Mouse (Mus musculus) neutrophil, adult 5-6 weeks (primary cell): ENCODE measurements around the gene Lrrc29. TPM values are rescaled to one million over a fixed set of nuclear protein-coding genes. Genes with fewer than 3 reads are reported as not detected.
A peak's percentile ranks its signal among the peaks of the same experiment; 100 is the strongest.
"Not testable (repeated sequence)": the region's sequence is repeated elsewhere in the genome, so short reads cannot be mapped to it uniquely, and the experiment has no call there.

ENCODE experiments used
- ATAC-seq: fragments of 151-379, 151-347 bp; 2 replicates; pipeline ENCODE4 v1.8.0; 2017; ENCODE audit warnings: mild to moderate bottlenecking, moderate TSS enrichment; ENCODE audit not compliant: insufficient number of reproducible peaks, poor library complexity, low FRiP score, severe bottlenecking; ENCODE audit errors: extremely low read depth
- total RNA-seq: library from RNA; stranded (forward); fragments of 200-1000 nt; gene quantifications from 2 replicates; pipeline ENCODE4 v1.2.3, GENCODE M21; 2017

The Lrrc29 gene
- total RNA-seq, 1 experiment from 2014 or later: 3.3 TPM

DNA sequence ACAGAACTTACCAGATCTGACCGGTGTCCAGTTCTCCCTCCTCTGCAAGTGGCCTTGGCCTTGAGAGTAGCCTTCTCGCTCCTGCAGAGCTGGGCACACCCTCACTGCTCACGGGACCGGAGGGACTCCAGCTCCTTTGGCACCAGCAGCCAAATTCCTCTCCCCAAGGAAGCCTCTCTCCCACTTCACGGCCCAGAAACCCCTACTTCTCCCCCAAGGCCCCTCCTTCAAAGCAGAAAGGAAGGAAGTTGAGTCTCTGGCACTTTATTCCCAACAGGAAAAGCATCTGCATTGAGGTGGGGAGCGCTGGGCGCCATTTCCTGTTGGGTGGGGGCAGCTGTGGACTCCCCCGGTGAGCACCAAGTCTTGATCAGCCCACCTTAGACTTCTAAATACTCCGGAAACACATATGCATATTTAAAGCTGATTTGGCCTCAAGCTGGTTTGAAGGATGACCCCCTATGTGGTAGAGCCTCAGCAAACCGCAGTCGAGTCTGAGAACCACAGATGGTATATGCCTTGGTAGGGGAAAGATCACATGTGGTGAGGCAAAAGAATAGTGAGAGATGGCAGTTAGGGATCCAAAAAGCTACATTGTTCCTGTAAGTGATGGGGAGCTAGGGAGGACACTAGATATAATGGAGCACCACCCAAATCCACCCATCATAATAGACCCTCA is 30.0 kb downstream of the Lrrc29 start, which contains the start of gene Exoc3l:
Gene Exoc3l, minus strand, starts transcription at position 207 of the 679 bp plus-strand sequence.
- ATAC-seq: no peak

DNA sequence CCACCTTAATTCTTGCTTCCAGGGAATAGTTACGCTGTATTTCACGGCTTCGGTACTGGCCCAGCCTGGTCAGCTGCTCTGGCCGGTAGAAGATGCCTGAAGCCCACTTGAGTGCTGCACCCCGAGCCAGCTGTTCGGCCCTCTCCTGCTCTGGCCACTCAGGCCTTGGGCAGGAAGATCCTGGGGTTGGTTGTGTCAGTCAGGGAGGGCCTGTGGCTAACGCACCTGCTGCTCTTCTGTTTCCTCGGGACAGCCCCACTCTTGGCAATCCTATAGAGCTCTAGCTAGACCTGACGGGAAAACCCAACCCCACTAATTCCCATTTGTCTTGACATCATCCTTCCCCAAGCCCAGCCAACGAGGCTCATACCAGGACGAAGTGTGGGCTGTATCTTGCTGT is 30.8 kb downstream of the Lrrc29 start:
- no peak for ATAC-seq

- ATAC-seq: no peak
Measured at GRCm38 (mm10) chr8:105294776-105295175, 31.3 kb downstream of the Lrrc29 start.

- no peak for ATAC-seq
Measured at GRCm38 (mm10) chr8:105293405-105293804, 32.7 kb downstream of the Lrrc29 start.

DNA sequence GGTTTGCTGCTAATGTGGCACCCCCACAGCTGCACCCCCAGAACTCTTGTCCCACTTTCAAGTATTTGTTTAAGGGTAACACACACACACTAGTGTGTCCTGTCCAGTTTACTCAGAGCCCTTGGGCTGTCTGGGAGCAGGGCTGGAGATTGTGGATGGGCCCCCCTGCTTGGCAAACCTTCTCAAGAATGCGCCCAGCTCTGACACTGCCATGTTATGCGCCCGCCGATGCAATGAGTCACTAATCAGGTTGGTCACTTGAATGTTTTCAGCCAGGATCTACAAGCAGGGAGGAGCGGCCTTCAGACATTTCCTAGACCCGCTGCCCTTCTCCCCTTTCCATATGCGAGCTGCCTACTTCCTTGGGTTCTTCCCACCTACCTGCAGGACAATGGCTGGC is 33.6 kb downstream of the Lrrc29 start:
- no peak for ATAC-seq

GRCm38 (mm10) chr8:105291802-105292201 is 34.3 kb downstream of the Lrrc29 start:
- not testable (repeated sequence) for ATAC-seq

DNA sequence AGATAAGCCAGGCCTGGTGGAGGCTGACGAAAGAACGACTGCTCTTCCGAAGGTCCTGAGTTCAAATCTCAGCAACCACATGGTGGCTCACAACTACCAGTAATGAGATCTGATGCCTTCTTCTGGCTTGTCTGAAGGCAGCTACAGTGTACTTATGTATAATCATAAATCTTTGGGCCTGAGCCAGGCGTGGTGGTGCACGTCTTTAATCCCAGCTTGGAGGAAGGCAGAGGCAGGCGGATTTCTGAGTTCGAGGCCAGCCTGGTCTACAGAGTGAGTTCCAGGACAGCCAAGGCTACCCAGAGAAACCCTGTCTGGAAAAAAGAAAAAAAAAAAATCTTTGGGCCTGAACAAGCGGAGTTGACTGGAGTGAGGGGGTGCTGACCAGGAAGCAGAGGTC is 34.7 kb downstream of the Lrrc29 start:
- not testable (repeated sequence) for ATAC-seq

GRCm38 (mm10) chr8:105290554-105291314 is 35.3 kb downstream of the Lrrc29 start:
- ATAC-seq: peak; percentile 55

GRCm38 (mm10) chr8:105289805-105290460 is 36.1 kb downstream of the Lrrc29 start, which contains the start of gene 4931428F04Rik:
Gene 4931428F04Rik (minus strand): TSS chr8:105289864.
- ATAC-seq: 0 out of 2 replicates have a peak, but pooled peaks have one; percentile 17

DNA sequence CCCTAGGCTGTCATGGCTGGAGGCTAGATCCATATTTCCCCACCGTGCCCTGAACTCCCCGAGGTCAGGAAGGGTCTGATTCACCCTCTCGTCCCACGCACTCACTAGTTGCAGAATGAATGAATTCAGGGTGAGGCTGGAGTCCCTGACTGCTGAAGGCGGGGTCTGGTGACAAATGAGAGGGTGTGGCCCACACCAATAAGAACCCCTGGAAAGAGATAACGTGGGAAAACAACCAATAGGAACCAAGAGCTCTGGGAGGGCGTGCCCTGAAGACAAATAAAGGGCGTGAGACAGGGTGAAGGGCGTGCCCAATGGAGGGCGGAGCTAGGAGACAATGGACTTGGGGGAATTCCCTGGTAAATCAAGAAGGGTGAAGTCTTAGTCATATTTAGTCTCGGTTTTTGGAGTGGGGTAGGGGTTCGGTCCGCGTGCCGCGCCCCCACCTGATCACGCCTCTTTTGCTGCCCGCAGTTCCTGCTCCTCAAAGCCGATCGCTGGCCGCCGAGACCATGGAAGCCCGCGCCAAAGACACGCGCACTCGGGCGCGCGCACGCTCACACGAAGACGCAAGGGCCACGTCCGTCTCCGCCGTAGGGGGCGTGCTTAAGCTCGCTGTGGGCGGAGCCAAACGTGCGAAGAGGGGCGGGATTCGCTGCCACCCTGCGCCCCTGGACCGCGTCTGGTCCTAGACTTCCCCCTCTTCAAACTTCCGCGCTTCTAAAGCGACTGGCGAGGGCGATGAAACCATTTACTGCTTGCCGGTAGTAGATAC is 36.9 kb downstream of the Lrrc29 start:
- ATAC-seq: peak; percentile 73

DNA sequence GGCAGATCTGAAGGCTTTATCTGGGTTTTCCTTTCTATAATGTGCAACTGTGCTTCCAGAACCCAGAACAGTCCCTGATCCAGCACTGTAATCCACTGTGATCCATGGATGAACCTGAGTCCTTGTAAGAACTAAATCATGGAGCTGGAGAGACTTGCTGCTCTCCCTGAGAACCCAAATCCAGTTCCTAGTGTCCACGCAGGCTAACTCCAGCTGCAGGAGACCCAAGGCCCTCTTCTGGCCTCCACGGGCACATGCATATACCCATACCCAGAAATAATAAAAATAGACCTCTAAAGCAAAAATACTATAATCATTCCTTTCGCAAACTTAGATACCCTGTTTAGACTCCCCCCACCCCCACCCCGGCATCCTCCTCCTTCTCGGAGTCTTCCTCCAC is 37.8 kb downstream of the Lrrc29 start:
- ATAC-seq: no peak

- no peak for ATAC-seq
Measured at GRCm38 (mm10) chr8:105286907-105287306, 39.2 kb downstream of the Lrrc29 start.

DNA sequence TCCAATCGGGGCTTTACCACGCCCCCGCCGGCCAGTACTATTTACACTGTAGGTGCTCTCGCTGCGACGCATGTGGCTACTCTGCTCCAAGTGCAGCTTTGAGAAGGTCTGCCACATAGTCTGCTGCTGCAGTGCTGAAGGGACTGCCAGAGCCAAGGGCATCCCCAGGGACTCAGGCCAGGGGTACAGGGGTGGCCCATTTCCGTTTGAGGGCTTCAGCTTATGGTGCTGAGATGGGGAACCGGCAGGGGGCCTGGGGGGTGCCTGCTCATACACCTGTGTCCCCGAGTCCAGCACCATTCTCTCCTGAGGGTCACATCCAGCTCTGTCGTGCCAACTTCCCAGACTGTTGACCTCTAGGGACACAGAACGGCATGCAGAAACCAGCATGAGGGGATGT is 40.6 kb downstream of the Lrrc29 start:
- no peak for ATAC-seq

DNA sequence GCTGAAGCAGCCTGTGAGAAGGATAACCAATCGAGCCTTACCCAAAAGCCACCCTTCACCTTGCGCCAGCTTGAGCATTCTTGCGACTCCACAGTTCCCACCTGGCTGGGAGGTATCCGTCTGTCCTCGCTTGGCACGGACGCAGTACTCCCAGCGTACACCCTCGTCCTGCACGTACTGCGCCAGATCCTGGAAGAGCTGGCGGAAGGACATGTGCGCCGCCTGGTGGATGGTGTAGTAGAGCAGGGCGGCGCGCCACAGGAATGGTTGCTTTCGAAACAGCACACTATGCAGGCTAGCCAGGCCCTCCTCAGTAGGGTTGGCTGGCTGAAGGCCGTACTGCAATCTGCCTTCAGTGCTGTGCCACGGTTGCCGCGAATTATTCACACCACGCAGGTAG is 43.0 kb downstream of the Lrrc29 start:
- peak; percentile 46; the same call in 1 of the 2 replicates for ATAC-seq

- no peak for ATAC-seq
Measured at GRCm38 (mm10) chr8:105282239-105282638, 43.8 kb downstream of the Lrrc29 start.

GRCm38 (mm10) chr8:105281821-105282220 is 44.3 kb downstream of the Lrrc29 start:
- ATAC-seq: no peak

- ATAC-seq: no peak
Measured at GRCm38 (mm10) chr8:105280567-105280966, 45.5 kb downstream of the Lrrc29 start.

DNA sequence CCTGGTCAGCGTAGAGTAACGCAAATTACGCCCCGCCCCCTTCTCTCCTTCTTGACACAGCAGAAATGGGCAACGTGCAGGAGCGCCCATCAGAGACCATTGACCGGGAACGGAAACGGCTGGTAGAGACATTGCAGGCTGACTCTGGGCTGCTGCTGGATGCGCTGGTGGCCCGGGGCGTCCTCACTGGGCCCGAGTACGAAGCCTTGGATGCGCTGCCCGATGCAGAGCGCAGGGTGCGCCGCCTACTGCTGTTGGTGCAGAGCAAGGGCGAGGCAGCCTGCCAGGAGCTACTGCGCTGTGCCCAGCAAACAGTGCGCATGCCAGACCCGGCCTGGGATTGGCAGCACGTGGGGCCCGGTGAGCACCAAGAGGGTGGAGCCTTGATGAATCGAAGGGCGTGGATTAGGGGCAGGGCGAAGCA is 47.2 kb downstream of the Lrrc29 start:
- peak; percentile 21; the same call in 1 of the 2 replicates for ATAC-seq
